Mouse (Mus musculus) midbrain, embryonic 10.5 days (tissue): ENCODE data around the gene Rabep2. TPM values are rescaled to one million over a fixed set of nuclear protein-coding genes. Genes with fewer than 3 reads are reported as not detected.

Experiments
- DNase-seq: peaks from one replicate; pipeline ENCODE4 v3.0.0-alpha.2; 2017; ENCODE audit warnings: low spot score
- H3K27ac ChIP-seq: fragments of 300-500 bp; sonication (generic); replicated peaks from 2 replicates; pipeline ENCODE4 v1.5.1; 2016; ENCODE audit warnings: mild to moderate bottlenecking
- H3K27me3 ChIP-seq: fragments of 300-500 bp; sonication (generic); 2 replicates; pipeline ENCODE4 v1.6.1; 2016; ENCODE audit warnings: low read depth, mild to moderate bottlenecking; ENCODE audit not compliant: poor library complexity, severe bottlenecking
- H3K36me3 ChIP-seq: fragments of 300-500 bp; sonication (generic); 2 replicates; pipeline ENCODE4 v1.6.1; 2016; ENCODE audit warnings: mild to moderate bottlenecking, moderate library complexity
- H3K4me1 ChIP-seq: fragments of 300-500 bp; sonication (generic); 2 replicates; pipeline ENCODE4 v1.6.1; 2016
- H3K4me3 ChIP-seq: fragments of 300-500 bp; sonication (generic); 2 replicates; pipeline ENCODE4 v1.5.1; 2016; ENCODE audit warnings: mild to moderate bottlenecking, moderate library complexity
- H3K9me3 ChIP-seq: fragments of 300-500 bp; sonication (generic); replicated peaks from 2 replicates; pipeline ENCODE4 v1.6.1; 2016; ENCODE audit warnings: mild to moderate bottlenecking
- WGBS: fragments of 180-500 bp; shearing (Covaris S2); methylation state at CpG from one replicate; pipeline ENCODE4 v1.1.7; 2016; 5-methylcytosine and 5-hydroxymethylcytosine counted together
- polyA plus RNA-seq: library from polyadenylated mRNA; unstranded; fragments of >200 nt; fragmentation: Nextera tagmentation; extraction: Ambion mirVana; gene quantifications from 2 replicates; pipeline ENCODE4 v1.2.1, GENCODE M21; 2016

Gene Rabep2
- polyA plus RNA-seq, 1 experiment from 2014 or later, result 27.0 TPM

DNA sequence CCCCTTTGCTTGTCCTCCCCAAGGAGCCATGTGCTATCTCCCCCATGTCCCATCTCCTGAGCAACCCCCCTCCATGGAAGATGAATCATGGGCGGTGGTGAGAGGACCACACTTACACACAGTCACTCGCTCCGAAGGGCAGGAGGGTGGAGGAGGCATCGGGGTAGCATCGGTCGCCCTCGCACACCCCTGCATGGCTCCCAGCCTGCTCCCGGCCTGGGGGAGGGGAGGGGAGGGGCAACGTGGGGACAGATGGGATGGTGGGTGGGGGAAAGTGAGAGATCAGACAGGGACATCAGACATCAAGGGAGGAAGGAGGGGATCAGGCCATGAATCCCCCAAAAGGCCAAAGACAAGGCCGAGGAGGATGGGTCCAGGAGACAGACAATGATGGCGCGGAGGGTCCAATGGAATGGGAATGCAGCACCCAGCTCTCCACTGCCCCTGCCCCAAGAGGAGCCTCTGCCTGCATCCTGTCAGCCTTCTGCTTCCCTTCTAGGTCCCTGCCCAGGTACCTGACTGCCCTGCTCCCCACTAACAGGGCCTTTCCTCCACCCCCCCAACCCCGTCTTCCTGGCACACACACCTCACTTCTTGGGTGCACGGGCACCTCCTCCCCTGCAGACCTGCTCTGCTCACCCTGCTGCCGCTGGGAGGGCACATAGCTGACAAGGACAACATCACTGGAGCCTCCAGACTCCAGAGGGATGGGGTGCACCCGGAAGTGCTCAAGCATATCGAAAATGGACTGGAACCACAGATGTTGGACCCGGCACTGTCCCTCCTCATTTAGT lies 39.5 kb downstream of the Rabep2 start:
- WGBS, result 94% methylated on average over 18 of the region's 18 CpGs
- peaks cover 75% of the 10 kb centered on the region for H3K36me3 ChIP-seq
- H3K9me3 ChIP-seq, result no peaks in the 10 kb centered on the region
- H3K4me1 ChIP-seq, result peaks cover 5% of the 10 kb centered on the region; the same call in 1 of the 2 replicates
- no peak for DNase-seq
- no peak overlapping the region for H3K27ac ChIP-seq
- H3K27me3 ChIP-seq, result 0 out of 2 replicates have a peak, but pooled peaks cover under 1% of the 10 kb centered on the region
- H3K4me3 ChIP-seq, result no peak overlapping the region

DNA sequence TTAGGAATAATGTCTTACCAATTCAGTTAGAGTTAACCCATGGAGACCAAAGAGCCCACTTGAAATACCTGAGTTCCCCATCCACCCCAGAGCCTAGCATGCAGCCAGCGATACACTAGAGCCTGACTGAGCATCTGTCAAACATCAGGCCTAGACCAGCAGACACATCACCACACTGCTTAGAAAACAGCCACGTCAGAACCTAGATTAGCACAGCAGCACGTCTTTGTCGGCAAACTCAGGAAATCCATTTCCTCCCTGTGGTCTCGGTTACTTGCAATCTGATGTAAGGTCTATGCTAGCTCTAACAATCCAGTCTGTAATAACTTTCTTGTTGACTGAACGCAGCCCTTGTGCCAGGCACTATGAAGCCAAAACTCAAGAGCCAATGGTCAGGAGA lies 41.5 kb downstream of the Rabep2 start:
- H3K27ac ChIP-seq, result no peak overlapping the region
- peaks cover 18% of the 10 kb centered on the region for H3K4me1 ChIP-seq
- no peak for DNase-seq
- 92% methylated on average over 6 of the region's 6 CpGs for WGBS
- H3K4me3 ChIP-seq, result no peak overlapping the region
- H3K27me3 ChIP-seq, result no peaks in the 10 kb centered on the region
- no peaks in the 10 kb centered on the region for H3K9me3 ChIP-seq
- H3K36me3 ChIP-seq, result peaks cover 75% of the 10 kb centered on the region

DNA sequence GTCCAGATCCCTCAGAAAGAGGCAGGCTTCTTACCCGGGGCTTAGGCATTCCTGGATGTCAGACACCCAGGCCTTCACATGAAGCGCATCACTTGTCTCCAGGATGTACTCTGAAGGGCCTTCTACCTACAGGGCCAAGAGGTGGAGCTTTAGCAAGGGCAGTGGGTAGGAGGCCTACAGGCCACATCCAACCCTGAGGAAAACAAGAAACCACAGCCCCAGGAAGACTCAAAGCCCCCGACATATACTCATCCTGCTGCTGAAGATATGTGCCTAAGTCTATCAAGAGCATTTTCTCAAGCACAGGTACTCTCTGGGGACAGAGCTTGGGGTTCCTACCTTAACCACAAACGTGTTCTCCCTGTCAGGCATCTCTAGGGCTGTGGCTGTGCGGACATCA lies 42.8 kb downstream of the Rabep2 start:
- no peak overlapping the region for H3K27ac ChIP-seq
- no peaks in the 10 kb centered on the region for H3K27me3 ChIP-seq
- H3K4me1 ChIP-seq, result peaks cover 29% of the 10 kb centered on the region
- H3K4me3 ChIP-seq, result no peak overlapping the region
- WGBS, result 96% methylated on average over 5 of the region's 5 CpGs
- no peak for DNase-seq
- peaks cover 67% of the 10 kb centered on the region for H3K36me3 ChIP-seq
- no peaks in the 10 kb centered on the region for H3K9me3 ChIP-seq

DNA sequence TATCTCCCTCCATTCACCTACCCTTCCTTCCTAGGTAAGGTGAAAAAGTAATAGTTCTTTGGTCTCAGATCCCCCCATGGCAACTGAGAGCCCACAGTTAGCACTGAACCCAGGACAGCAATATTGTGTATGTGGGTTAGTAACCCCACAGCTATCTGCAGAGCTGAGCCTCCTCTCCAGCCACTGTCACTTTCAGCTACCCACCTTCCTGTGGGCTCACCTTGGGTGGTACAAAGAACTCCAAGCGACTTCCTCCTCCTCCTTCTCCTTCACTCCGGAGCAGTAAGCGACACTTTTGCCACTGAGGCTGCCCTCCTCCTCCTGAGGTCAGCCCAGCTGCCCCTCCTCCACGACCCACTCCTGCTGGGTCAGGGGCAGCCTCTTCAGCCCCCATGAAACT lies 43.3 kb downstream of the Rabep2 start:
- WGBS, result 85% methylated on average over 4 of the region's 4 CpGs

DNA sequence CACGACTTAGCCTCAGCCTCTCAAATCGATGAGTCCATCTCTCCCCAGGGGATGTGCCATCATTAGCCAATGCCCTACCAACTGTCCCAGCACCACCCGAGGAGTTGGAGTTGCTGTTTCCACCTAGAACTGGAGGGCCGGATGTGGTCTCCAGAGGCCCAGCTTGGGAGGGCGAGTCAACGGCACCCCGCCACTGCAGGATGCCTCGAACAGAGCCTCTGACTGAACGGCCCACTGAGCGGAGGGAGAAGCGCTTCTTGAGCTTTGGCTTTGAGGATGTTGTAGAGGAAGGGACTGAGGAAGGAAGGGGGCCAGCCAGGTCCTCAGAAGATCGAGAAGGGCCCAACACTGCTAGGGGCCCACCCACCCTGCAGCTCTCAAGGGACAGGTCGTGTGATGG lies 43.7 kb downstream of the Rabep2 start:
- DNase-seq, result no peak
- WGBS, result 93% methylated on average over 13 of the region's 13 CpGs
- no peak overlapping the region for H3K27ac ChIP-seq
- peaks cover 57% of the 10 kb centered on the region for H3K36me3 ChIP-seq
- peaks cover 29% of the 10 kb centered on the region for H3K4me1 ChIP-seq
- no peaks in the 10 kb centered on the region for H3K9me3 ChIP-seq
- no peak overlapping the region for H3K4me3 ChIP-seq
- H3K27me3 ChIP-seq, result no peaks in the 10 kb centered on the region

More for the DNA sequence above, 43.3 kb downstream of the Rabep2 start:
- no peak overlapping the region for H3K27ac ChIP-seq
- DNase-seq, result no peak
- no peak overlapping the region for H3K4me3 ChIP-seq
- peaks cover 62% of the 10 kb centered on the region for H3K36me3 ChIP-seq
- peaks cover 29% of the 10 kb centered on the region for H3K4me1 ChIP-seq
- H3K9me3 ChIP-seq, result no peaks in the 10 kb centered on the region
- H3K27me3 ChIP-seq, result no peaks in the 10 kb centered on the region

DNA sequence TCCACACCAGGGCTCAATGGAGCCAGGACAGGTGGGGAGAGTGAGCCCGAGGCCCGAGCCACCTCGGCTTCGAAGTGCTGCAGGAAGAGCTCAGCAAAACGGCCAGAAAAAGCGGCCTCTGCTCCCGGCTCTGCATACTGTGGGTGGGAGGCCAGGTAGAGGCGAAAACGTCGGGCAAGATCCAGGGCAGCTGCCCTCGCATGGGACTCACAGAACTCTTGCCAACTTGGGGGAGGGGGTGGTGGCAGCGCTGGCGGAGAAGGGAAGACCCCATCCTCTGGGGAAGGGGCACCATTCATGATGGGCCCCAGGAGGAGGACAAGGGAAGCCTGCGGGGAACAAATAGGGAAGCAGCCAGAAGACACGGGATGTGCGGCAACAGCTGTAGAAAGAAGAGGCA lies 44.2 kb downstream of the Rabep2 start:
- no peaks in the 10 kb centered on the region for H3K27me3 ChIP-seq
- no peak overlapping the region for H3K27ac ChIP-seq
- H3K4me3 ChIP-seq, result no peak overlapping the region
- WGBS, result 92% methylated on average over 16 of the region's 16 CpGs
- peaks cover 29% of the 10 kb centered on the region for H3K4me1 ChIP-seq
- peaks cover 53% of the 10 kb centered on the region for H3K36me3 ChIP-seq
- H3K9me3 ChIP-seq, result no peaks in the 10 kb centered on the region
- DNase-seq, result no peak

DNA sequence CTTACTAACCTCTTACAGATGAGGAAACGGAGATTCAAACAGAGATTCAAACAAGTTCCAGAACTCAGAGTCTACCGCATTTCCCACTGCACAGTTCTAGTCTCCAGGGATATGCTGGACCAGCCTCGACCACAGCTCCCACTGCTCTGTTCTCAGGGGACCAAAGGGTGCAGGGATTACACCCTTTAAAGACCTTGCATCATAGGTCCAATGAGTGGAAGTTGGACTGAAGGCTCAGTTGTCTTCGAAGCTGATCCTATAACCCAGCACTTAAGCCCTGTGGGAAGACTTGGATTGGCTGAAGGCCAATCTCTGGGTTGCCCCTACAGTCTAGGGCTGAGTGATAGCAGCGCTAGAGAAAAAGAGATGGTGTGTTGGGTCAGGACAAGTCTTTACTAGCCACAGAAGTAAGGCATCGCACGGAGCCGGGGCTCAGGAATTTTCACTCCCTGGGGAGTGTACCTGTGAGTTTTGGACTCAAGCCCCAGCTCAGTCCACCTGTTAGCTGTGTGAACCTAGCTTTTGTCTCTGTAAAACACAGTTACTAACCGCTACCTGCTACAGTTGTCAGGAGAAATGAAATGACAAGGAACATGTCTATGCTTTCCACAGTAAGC lies 45.0 kb downstream of the Rabep2 start:
- Histone ChIP-seq H3K4me1 (peaks cover 29% of the 10 kb centered on the region), H3K4me3 (peak overlapping the region; percentile 95), H3K9me3 (no peaks in the 10 kb centered on the region), H3K36me3 (peaks cover 45% of the 10 kb centered on the region), H3K27ac (peak overlapping the region; percentile 96; the same call in 1 of the 2 replicates), H3K27me3 (no peaks in the 10 kb centered on the region)
- 94% methylated on average over 9 of the region's 9 CpGs for WGBS
- DNase-seq, result no peak

DNA sequence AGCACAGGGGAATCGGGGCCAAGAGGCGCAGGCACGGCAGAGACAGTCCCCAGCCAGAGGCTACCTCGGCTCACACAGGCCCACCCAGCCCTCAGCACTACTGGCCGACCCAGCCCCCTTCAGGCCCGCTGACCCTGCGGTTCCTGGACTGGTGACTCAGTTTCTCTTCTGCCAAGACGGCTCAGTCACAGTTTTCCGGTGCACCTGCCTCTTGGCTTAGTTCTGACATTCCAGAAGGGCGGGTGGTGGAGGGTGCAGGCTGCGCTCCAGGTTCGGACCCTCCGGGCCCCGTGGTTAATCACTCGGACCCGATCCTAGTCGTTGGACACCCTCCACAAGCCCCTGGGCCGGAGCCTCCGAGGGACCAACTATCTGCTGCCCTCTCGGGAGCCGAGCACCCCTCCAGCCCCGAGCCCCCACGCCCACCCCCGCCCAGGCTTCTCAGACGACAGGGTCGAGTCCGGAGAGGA lies 46.0 kb downstream of the Rabep2 start:
- Histone ChIP-seq H3K9me3 (no peaks in the 10 kb centered on the region), H3K27ac (peak overlapping the region; percentile 96), H3K27me3 (no peaks in the 10 kb centered on the region), H3K4me1 (peaks cover 29% of the 10 kb centered on the region), H3K4me3 (peak overlapping the region; percentile 95), H3K36me3 (peaks cover 35% of the 10 kb centered on the region)
- DNase-seq, result no peak
- 2% methylated on average over 27 of the region's 27 CpGs for WGBS

DNA sequence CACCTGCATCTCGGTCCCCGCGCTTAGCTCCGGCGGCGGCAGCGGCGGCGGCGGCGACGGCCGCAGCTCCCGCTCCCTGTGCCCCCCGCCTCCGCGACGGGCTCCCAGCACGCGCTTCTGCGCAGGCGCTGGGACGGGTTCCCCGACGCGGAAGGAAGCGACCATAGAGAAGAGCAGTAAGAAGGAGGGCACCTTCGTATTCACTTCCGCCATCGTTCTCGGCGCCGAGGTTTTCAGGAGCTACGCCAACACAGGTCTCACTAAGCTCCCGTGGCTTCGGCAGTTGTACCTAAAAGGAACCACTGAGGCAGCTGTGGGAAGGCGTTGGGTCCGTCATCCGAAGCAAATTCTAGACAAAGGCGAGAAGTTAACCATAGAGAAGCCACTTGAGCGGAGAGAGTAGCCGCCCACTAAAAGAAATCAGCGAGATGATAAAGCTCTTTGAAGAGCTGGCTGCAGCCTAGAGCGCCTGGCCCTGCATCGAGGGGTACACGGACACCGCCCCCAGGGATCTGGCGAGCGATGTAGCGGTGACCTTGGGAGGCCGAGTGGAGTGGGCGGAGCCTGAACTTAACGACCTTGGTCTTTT lies 46.5 kb downstream of the Rabep2 start, which contains the start of gene Sh2b1:
Sh2b1 (minus strand) TSS at position 432 of the 589 bp plus-strand sequence.
- peak; percentile 92 for DNase-seq
- Histone ChIP-seq H3K9me3 (no peaks in the 10 kb centered on the region), H3K27ac (peak within 1 kb of the TSS; percentile 96), H3K4me3 (peak within 1 kb of the TSS; percentile 95), H3K4me1 (peaks cover 29% of the 10 kb centered on the region), H3K27me3 (no peaks in the 10 kb centered on the region), H3K36me3 (peaks cover 29% of the 10 kb centered on the region)
- WGBS, result under 1% methylated on average over 53 of the region's 53 CpGs

DNA sequence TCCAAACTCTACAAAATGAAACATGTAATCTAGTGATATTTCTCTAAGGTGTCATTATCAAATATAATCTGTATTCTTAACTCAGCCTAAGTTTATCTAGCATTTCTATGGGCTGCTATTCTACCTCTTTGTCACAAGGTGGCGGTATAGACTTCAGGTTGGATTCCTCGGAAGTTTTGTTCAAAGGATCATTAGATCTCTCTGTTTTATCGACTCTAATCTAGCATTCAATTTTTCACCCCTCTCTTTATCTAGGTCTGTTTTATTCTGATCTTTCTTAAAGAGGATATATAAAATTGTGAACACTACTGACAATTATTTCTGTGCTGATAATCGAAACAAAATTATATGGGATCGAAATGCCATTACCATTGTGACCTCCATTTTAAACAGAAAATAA lies 53.1 kb downstream of the Rabep2 start:
- Histone ChIP-seq H3K36me3 (no peaks in the 10 kb centered on the region), H3K4me1 (peaks cover 15% of the 10 kb centered on the region), H3K9me3 (no peaks in the 10 kb centered on the region), H3K27ac (no peak overlapping the region), H3K4me3 (peak overlapping the region; percentile 47), H3K27me3 (no peaks in the 10 kb centered on the region)
- no peak for DNase-seq
- WGBS, result 23% methylated on average over 5 of the region's 5 CpGs

DNA sequence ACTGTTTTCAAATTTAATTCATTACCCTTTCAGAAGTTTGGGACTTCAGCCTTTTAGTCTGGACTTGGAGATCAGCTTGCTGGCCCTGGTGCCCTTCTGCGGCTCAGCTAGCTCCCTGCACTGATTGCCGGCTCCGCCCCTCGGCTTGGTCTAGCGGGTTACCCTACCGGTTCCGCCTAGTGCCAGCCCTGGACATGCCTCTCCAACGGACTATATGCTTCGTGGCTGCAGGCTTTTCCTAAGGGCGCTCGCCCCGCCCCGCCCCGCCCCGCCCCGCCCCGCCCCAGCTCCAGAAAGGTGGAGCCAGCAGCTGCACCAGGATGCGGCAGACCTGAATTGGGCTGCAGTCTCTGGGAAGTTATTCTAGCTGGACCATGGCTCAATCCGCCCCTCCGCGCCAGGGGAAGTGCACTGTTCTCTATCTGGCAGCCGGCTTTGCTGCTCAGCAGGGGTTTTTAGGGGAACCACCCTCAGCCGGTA lies 53.9 kb downstream of the Rabep2 start:
- Histone ChIP-seq H3K27ac (peak overlapping the region; percentile 78), H3K9me3 (no peaks in the 10 kb centered on the region), H3K36me3 (no peaks in the 10 kb centered on the region), H3K4me1 (peaks cover 16% of the 10 kb centered on the region), H3K4me3 (peak overlapping the region; percentile 47), H3K27me3 (no peaks in the 10 kb centered on the region)
- WGBS, result under 1% methylated on average over 23 of the region's 23 CpGs
- peak; percentile 86 for DNase-seq

DNA sequence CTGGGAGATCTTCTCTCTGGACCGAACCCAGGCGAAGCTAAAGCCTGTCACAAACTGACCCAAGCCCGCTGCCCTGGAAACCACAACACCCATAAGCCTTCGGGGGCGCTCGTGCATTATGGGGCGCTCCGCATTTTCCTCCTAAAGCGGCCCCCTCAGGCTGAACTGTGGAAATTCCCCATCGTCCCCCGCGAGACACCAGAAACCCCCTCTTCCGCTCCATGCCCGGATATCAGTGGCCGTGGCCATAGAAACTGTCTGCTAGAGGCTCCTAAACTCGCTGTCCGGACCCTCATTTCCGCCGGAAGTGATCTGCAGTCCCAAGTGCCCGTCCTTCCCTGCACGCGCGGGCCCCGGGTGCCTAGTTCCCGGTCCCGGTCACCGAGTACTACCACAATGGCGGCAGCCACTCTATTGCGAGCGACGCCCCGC lies 58.5 kb downstream of the Rabep2 start, which contains the start of gene Tufm:
Tufm (plus strand) TSS at position 310 of the 432 bp plus-strand sequence.
- Histone ChIP-seq H3K9me3 (no peaks in the 10 kb centered on the region), H3K4me1 (peaks cover 24% of the 10 kb centered on the region), H3K27ac (peak within 1 kb of the TSS; percentile 85), H3K27me3 (no peaks in the 10 kb centered on the region), H3K36me3 (peaks cover 37% of the 10 kb centered on the region), H3K4me3 (peak within 1 kb of the TSS; percentile 79)
- under 1% methylated on average over 32 of the region's 32 CpGs for WGBS
- peak; percentile 99 for DNase-seq
